Mouse (Mus musculus) C2C12 (cell line): ENCODE measurements at regions not wholly inside any gene's neighbourhood (a gene's known extent, or its start where the extent isn't known, plus 50 kb on each side); places are given as distances from the start of the nearest gene placed in this dataset.

Experiments used
- H3K27me3 ChIP-seq: one replicate; pipeline ENCODE4 v1.6.1; 2011; ENCODE audit not compliant: control insufficient read depth, insufficient read depth, insufficient read length
- H3K36me3 ChIP-seq: one replicate; pipeline ENCODE4 v1.6.1; 2011; ENCODE audit not compliant: control insufficient read depth, insufficient read depth
- H3K4me3 ChIP-seq: one replicate; pipeline ENCODE4 v1.5.1; 2011; ENCODE audit warnings: mild to moderate bottlenecking, control low read depth; ENCODE audit not compliant: poor library complexity, insufficient read depth, severe bottlenecking
- H3K79me2 ChIP-seq: one replicate; pipeline ENCODE4 v1.6.1; 2011; ENCODE audit not compliant: control insufficient read depth, insufficient read depth
- H3K79me3 ChIP-seq: one replicate; pipeline ENCODE4 v1.6.1; 2011; ENCODE audit warnings: low read depth, control low read depth
- H3ac ChIP-seq: one replicate; pipeline ENCODE3; 2011; ENCODE audit warnings: low read depth; ENCODE audit not compliant: control insufficient read depth, insufficient read length
- CEBPB ChIP-seq: IDR thresholded peaks from one replicate; pipeline ENCODE4 v1.6.1; 2011; ENCODE audit warnings: low read depth, mild to moderate bottlenecking, control low read depth, moderate library complexity
- CTCF ChIP-seq: IDR thresholded peaks from one replicate; pipeline ENCODE4 v1.5.1; 2011; ENCODE audit not compliant: control insufficient read depth, insufficient read depth, insufficient read length
- FOSL1 ChIP-seq: IDR thresholded peaks from one replicate; pipeline ENCODE4 v1.8.0; 2011; ENCODE audit warnings: mild to moderate bottlenecking, low read length; ENCODE audit not compliant: poor library complexity, insufficient read depth, severe bottlenecking
- MAX ChIP-seq: IDR thresholded peaks from one replicate; pipeline ENCODE4 v1.6.1; 2011; ENCODE audit warnings: mild to moderate bottlenecking, control low read depth
- MYOD1 ChIP-seq: IDR thresholded peaks from one replicate; pipeline ENCODE4 v1.6.1; 2011; ENCODE audit warnings: low read depth; ENCODE audit not compliant: control insufficient read depth, insufficient read length
- MYOG ChIP-seq: IDR thresholded peaks from one replicate; pipeline ENCODE4 v1.6.1; 2011; ENCODE audit not compliant: control insufficient read depth, insufficient read length; ENCODE audit errors: extremely low read depth
- USF1 ChIP-seq: IDR thresholded peaks from one replicate; pipeline ENCODE4 v1.6.1; 2011; ENCODE audit warnings: low read depth, mild to moderate bottlenecking, control low read depth, moderate library complexity

- no peak overlapping the region for H3ac ChIP-seq
- H3K79me2 ChIP-seq: no peaks in the 10 kb centered on the region
- H3K36me3 ChIP-seq: no peaks in the 10 kb centered on the region
- no peaks in the 10 kb centered on the region for H3K27me3 ChIP-seq
- H3K79me3 ChIP-seq: no peaks in the 10 kb centered on the region
- H3K4me3 ChIP-seq: no peak overlapping the region
- TF ChIP-seq MYOD1 (no peak), CTCF (no peak), CEBPB (no peak), MYOG (no peak), FOSL1 (no peak), MAX (no peak), USF1 (no peak)
These were observed 370.0 kb downstream of the Cd109 start for GRCm38 (mm10) chr9:78985184-78985864.

- H3K27me3 ChIP-seq: no peaks in the 10 kb centered on the region
- no peaks in the 10 kb centered on the region for H3K36me3 ChIP-seq
- no peaks in the 10 kb centered on the region for H3K79me3 ChIP-seq
- no peak overlapping the region for H3K4me3 ChIP-seq
- no peak for TF ChIP-seq MAX
- no peak for TF ChIP-seq MYOG
- no peak for TF ChIP-seq FOSL1
- no peak for TF ChIP-seq USF1
- TF ChIP-seq CEBPB: no peak
- TF ChIP-seq MYOD1: no peak
- no peak for TF ChIP-seq CTCF
- H3ac ChIP-seq: no peak overlapping the region
- H3K79me2 ChIP-seq: no peaks in the 10 kb centered on the region
These were observed 376.0 kb downstream of the Cd109 start for GRCm38 (mm10) chr9:78991310-78991709.

- Histone ChIP-seq H3K27me3 (no peaks in the 10 kb centered on the region), H3K36me3 (no peaks in the 10 kb centered on the region), H3K79me2 (no peaks in the 10 kb centered on the region), H3K79me3 (no peaks in the 10 kb centered on the region), H3ac (no peak overlapping the region), H3K4me3 (no peak overlapping the region)
- no peak for TF ChIP-seq CTCF
- no peak for TF ChIP-seq USF1
- no peak for TF ChIP-seq MYOD1
- no peak for TF ChIP-seq FOSL1
- TF ChIP-seq MYOG: no peak
- TF ChIP-seq MAX: no peak
- TF ChIP-seq CEBPB: no peak
These were observed 385.7 kb downstream of the Cd109 start for GRCm38 (mm10) chr9:79001081-79001480.

- no peaks in the 10 kb centered on the region for H3K36me3 ChIP-seq
- no peak overlapping the region for H3K4me3 ChIP-seq
- H3K79me2 ChIP-seq: no peaks in the 10 kb centered on the region
- H3K27me3 ChIP-seq: no peaks in the 10 kb centered on the region
- TF ChIP-seq MYOD1 (no peak), MYOG (no peak), CTCF (no peak), USF1 (no peak), CEBPB (no peak), MAX (no peak), FOSL1 (no peak)
- no peak overlapping the region for H3ac ChIP-seq
- H3K79me3 ChIP-seq: no peaks in the 10 kb centered on the region
These were observed 386.6 kb downstream of the Cd109 start for GRCm38 (mm10) chr9:79001930-79002329.

GRCm38 (mm10) chr9:79004296-79004980 lies 389.1 kb downstream of the Cd109 start:
- TF ChIP-seq MYOD1: no peak
- no peak for TF ChIP-seq CTCF
- no peak for TF ChIP-seq CEBPB
- no peak for TF ChIP-seq MAX
- no peak for TF ChIP-seq USF1
- Histone ChIP-seq H3K79me2 (no peaks in the 10 kb centered on the region), H3K79me3 (no peaks in the 10 kb centered on the region), H3K36me3 (no peaks in the 10 kb centered on the region), H3K27me3 (no peaks in the 10 kb centered on the region), H3K4me3 (no peak overlapping the region), H3ac (no peak overlapping the region)

- Histone ChIP-seq H3K4me3 (no peak overlapping the region), H3K36me3 (no peaks in the 10 kb centered on the region), H3K79me3 (no peaks in the 10 kb centered on the region), H3ac (no peak overlapping the region), H3K27me3 (no peaks in the 10 kb centered on the region), H3K79me2 (no peaks in the 10 kb centered on the region)
- TF ChIP-seq FOSL1 (no peak), CEBPB (no peak), USF1 (no peak), CTCF (no peak), MYOD1 (no peak), MYOG (no peak), MAX (no peak)
These were observed 406.9 kb downstream of the Cd109 start for GRCm38 (mm10) chr9:79022291-79022690.
